Mouse (Mus musculus) liver, postnatal 0 days (tissue): ENCODE data around the gene Ccdc78. TPM values are rescaled to one million over a fixed set of nuclear protein-coding genes. Genes with fewer than 3 reads are reported as not detected.
A peak's percentile ranks its signal among the peaks of the same experiment; 100 is the strongest.

Experiments
- ATAC-seq: fragments of 200-750 bp; cut with Nextera tagmentation; 2 replicates; pipeline ENCODE4 v1.8.0; 2017; ENCODE audit warnings: mild to moderate bottlenecking, moderate library complexity
- DNase-seq: peaks from one replicate; pipeline ENCODE4 v3.0.0-alpha.2; 2016
- H3K27ac ChIP-seq: fragments of 300-500 bp; sonication (generic); 2 replicates; pipeline ENCODE4 v1.5.1; 2014; ENCODE audit warnings: antibody characterized with exemption, moderate library complexity, mild to moderate bottlenecking, low read depth
- H3K27me3 ChIP-seq: fragments of 300-500 bp; sonication (generic); 2 replicates; pipeline ENCODE4 v1.6.1; 2014; ENCODE audit warnings: low read length, control low read depth, mixed read lengths; ENCODE audit not compliant: insufficient read depth
- H3K36me3 ChIP-seq: fragments of 300-500 bp; sonication (generic); replicated peaks from 2 replicates; pipeline ENCODE4 v1.6.1; 2014; ENCODE audit warnings: mild to moderate bottlenecking, control low read depth, low read length, moderate library complexity, mixed read lengths; ENCODE audit not compliant: insufficient read depth
- H3K4me1 ChIP-seq: fragments of 300-500 bp; sonication (generic); 2 replicates; pipeline ENCODE4 v1.6.1; 2014; ENCODE audit warnings: antibody characterized with exemption, mild to moderate bottlenecking, control low read depth; ENCODE audit not compliant: insufficient read depth
- H3K4me2 ChIP-seq: fragments of 300-500 bp; sonication (generic); 2 replicates; pipeline ENCODE4 v1.6.1; 2014; ENCODE audit warnings: low read depth, mild to moderate bottlenecking, low read length, moderate library complexity, mixed read lengths
- H3K4me3 ChIP-seq: fragments of 300-500 bp; sonication (generic); 2 replicates; pipeline ENCODE4 v1.5.1; 2014; ENCODE audit warnings: low read depth, low read length
- H3K9ac ChIP-seq: fragments of 300-500 bp; sonication (generic); replicated peaks from 2 replicates; pipeline ENCODE4 v1.6.1; 2014; ENCODE audit warnings: mild to moderate bottlenecking, moderate library complexity
- H3K9me3 ChIP-seq: fragments of 300-500 bp; sonication (generic); 2 replicates; pipeline ENCODE4 v1.6.1; 2016; ENCODE audit warnings: mild to moderate bottlenecking, control low read depth, low read length, mixed read lengths
- CTCF ChIP-seq: sonication (generic); IDR thresholded peaks from 2 replicates; pipeline ENCODE4 v1.5.1; 2016; ENCODE audit warnings: antibody characterized with exemption, low read depth
- EP300 ChIP-seq: IDR thresholded peaks from 2 replicates; pipeline ENCODE4 v1.6.1; 2016; ENCODE audit warnings: antibody characterized with exemption, low read depth, mild to moderate bottlenecking
- WGBS: fragments of 180-500 bp; shearing (Covaris S2); extraction: QIAGEN DNeasy Blood & Tissue Kit; methylation state at CpG from one replicate; pipeline ENCODE4 v1.1.7; 2014; ENCODE audit not compliant: insufficient replicate concordance; 5-methylcytosine and 5-hydroxymethylcytosine counted together
- polyA plus RNA-seq: library from polyadenylated mRNA; unstranded; fragments of >200 nt; fragmentation: Nextera tagmentation; extraction: Ambion mirVana; gene quantifications from 2 replicates; pipeline ENCODE4 v1.2.1, GENCODE M21; 2015

The Ccdc78 gene
- polyA plus RNA-seq, 1 experiment from 2014 or later = not detected

GRCm38 (mm10) chr17:25833961-25834594, 47.7 kb downstream of the Ccdc78 start:
- Histone ChIP-seq H3K4me1 (peaks cover 67% of the 10 kb centered on the region), H3K4me3 (peak overlapping the region; percentile 75), H3K27ac (peak overlapping the region; percentile 99), H3K36me3 (peaks cover 26% of the 10 kb centered on the region), H3K9ac (peak overlapping the region; percentile 84), H3K27me3 (no peaks in the 10 kb centered on the region), H3K4me2 (peak overlapping the region; percentile 99), H3K9me3 (no peaks in the 10 kb centered on the region)
- WGBS = 33% methylated on average over 6 of the region's 6 CpGs
- TF ChIP-seq CTCF (no peak), EP300 (no peak)
- no peak for ATAC-seq
- no peak for DNase-seq

DNA sequence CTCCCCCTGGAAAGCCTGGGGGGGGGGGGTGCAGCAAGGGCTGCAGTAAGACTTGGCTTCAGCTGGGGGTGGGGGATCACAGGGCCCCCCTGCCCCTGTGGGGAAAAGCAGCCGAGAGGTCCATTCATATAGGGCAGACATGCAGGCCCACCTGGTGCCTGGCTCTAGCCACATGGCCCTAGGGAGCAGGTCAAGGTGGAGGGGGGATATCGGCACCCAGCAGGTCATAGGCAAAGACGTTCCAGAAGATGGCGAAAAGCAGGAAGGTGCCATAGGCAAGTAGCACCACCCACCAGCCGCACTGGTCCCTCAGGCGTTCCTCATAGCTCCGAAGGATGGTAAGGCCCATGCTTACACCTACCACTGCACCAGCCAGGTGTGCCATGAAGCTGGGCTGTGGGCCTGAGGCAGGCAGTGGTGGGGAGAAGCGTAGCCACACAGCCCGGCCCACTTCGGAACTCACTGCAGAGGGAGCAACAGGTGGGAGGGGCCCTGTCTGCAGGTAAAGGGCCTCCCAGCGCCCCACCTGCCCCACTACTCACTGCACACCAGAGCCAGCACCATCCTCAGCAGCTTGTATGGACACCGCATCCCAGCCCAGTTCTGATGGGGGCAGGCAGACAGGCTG, 48.3 kb downstream of the Ccdc78 start:
- Histone ChIP-seq H3K27me3 (no peaks in the 10 kb centered on the region), H3K4me3 (peak overlapping the region; percentile 75), H3K4me2 (peak overlapping the region; percentile 99), H3K36me3 (peaks cover 32% of the 10 kb centered on the region), H3K9ac (peak overlapping the region; percentile 84), H3K9me3 (no peaks in the 10 kb centered on the region), H3K4me1 (peaks cover 62% of the 10 kb centered on the region), H3K27ac (peak overlapping the region; percentile 99)
- ATAC-seq (no peak), DNase-seq (no peak)
- TF ChIP-seq CTCF (no peak), EP300 (no peak)
- WGBS = 76% methylated on average over 12 of the region's 12 CpGs

DNA sequence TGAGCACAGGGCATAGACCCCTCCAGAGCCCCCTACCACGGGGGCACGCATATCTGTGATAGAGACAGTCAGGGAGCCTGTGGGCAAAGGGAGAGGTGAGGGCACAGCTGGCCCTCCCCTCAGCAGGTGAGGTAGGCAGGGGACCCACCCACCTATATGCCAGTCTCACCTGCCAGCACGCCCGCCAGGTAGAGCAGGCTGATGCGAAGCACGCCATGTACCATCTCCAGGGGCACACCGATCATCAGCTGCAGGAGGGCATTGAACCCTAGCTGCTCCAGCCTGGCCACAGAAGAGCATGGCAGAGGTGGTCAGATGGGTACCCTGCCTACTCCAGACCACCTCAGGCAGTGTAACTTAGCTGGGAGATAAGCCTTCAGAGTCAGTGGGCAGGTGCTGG, 48.9 kb downstream of the Ccdc78 start:
- ATAC-seq = no peak
- Histone ChIP-seq H3K4me2 (peak overlapping the region; percentile 99), H3K36me3 (peaks cover 35% of the 10 kb centered on the region), H3K9ac (no peak overlapping the region), H3K27me3 (no peaks in the 10 kb centered on the region), H3K9me3 (no peaks in the 10 kb centered on the region), H3K27ac (no peak overlapping the region), H3K4me1 (peaks cover 58% of the 10 kb centered on the region), H3K4me3 (no peak overlapping the region)
- no peak for DNase-seq
- 87% methylated on average over 7 of the region's 7 CpGs for WGBS
- TF ChIP-seq CTCF (no peak), EP300 (no peak)

GRCm38 (mm10) chr17:25835816-25836215, 49.4 kb downstream of the Ccdc78 start:
- ATAC-seq (no peak), DNase-seq (no peak)
- Histone ChIP-seq H3K27ac (no peak overlapping the region), H3K9ac (no peak overlapping the region), H3K4me3 (no peak overlapping the region), H3K4me2 (peak overlapping the region; percentile 18; the same call in 1 of the 2 replicates), H3K36me3 (peaks cover 35% of the 10 kb centered on the region), H3K4me1 (peaks cover 54% of the 10 kb centered on the region), H3K9me3 (no peaks in the 10 kb centered on the region), H3K27me3 (no peaks in the 10 kb centered on the region)
- TF ChIP-seq CTCF = no peak
- TF ChIP-seq EP300 = no peak
- WGBS = 91% methylated on average over 16 of the region's 16 CpGs

DNA sequence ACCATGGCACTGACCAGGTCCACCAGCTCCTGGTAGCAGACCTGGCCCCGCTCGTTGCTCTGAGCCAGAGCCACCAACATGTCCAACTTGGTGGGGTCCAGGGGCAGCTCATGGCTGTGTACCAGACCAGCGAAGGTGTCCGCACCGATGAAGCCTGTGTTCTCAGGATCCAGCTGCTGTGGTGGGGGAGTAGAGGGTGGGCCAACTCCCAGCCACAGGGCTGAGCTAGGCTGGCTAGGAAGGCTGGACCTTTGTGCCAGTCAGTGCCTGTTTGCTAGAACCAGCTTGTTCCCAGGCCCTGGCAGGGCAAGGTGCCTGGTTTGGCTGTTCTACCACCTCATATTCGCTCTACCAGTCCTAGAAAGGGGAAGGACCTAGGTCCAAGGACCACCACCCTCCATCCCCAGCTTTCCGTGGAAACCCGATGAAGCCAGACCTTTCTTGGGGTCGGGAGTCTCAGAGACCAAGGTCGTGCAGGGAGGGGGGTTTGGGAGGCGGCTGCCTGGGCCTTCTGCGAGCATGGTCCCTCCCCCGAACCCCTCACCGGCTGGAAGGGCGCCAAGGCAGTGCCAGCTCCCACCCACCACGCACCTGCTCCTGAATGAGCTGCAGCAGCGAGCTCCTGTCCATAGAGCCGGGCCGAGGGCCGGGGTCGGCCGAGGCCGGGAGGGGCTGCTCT, 50.2 kb downstream of the Ccdc78 start:
- no peaks in the 10 kb centered on the region for H3K27me3 ChIP-seq
- no peak for TF ChIP-seq CTCF
- TF ChIP-seq EP300 = no peak
- H3K9me3 ChIP-seq = no peaks in the 10 kb centered on the region
- H3K4me3 ChIP-seq = peak overlapping the region; percentile 21; the same call in 1 of the 2 replicates
- peaks cover 35% of the 10 kb centered on the region for H3K36me3 ChIP-seq
- H3K4me1 ChIP-seq = peaks cover 49% of the 10 kb centered on the region
- DNase-seq (no peak), ATAC-seq (no peak)
- H3K4me2 ChIP-seq = peak overlapping the region; percentile 76
- WGBS = 29% methylated on average over 20 of the region's 23 CpGs
- peak overlapping the region; percentile 47; the same call in 1 of the 2 replicates for H3K9ac ChIP-seq
- no peak overlapping the region for H3K27ac ChIP-seq

DNA sequence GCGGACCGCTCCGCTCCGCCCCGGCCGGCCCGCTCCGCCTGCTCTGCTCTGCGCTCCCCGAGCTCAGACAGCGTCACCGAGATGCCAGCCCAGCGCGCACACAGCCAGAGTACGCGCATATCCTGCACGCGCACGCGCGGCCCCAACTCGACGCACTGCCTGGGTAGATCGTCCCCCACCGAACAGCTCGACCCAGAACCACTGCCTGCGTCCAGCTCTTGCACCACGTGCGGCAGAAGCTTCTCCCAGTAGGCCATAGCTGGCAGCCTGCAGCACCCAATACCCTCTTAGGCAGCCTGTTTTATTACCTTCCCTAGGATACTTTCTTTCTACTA, 50.7 kb downstream of the Ccdc78 start, which contains the start of gene Rhbdl1:
Gene Rhbdl1, minus strand, starts transcription at position 220 of the 335 bp plus-strand sequence.
- Histone ChIP-seq H3K36me3 (peaks cover 38% of the 10 kb centered on the region), H3K4me1 (peaks cover 44% of the 10 kb centered on the region)
- peak; percentile 69 for DNase-seq

More for the DNA sequence above, 50.7 kb downstream of the Ccdc78 start, which contains the start of gene Rhbdl1:
- WGBS = 5% methylated on average over 20 of the region's 29 CpGs
- Histone ChIP-seq H3K4me2 (peak within 1 kb of the TSS; percentile 76), H3K9ac (peak within 1 kb of the TSS; percentile 47; the same call in 1 of the 2 replicates), H3K27ac (no peak within 1 kb of the TSS), H3K27me3 (no peaks in the 10 kb centered on the region), H3K4me3 (peak within 1 kb of the TSS; percentile 21; the same call in 1 of the 2 replicates), H3K9me3 (no peaks in the 10 kb centered on the region)
- no peak for ATAC-seq
- no peak for TF ChIP-seq EP300
- TF ChIP-seq CTCF = no peak
